Mouse (Mus musculus): ENCODE measurements around the gene Klhl10. TPM values are rescaled to one million over a fixed set of nuclear protein-coding genes. Genes with fewer than 3 reads are reported as not detected.

The Klhl10 gene
- polyA plus RNA-seq, 1 experiment from 2014 or later = 0.84 TPM

- H3K27ac ChIP-seq = no peak overlapping the region
- no peak overlapping the region for H3K4me2 ChIP-seq
- no peak for ATAC-seq (ENCODE audit: low FRiP score)
- peaks cover 29% of the 10 kb centered on the region for H3K4me1 ChIP-seq (replicated peaks)
- H3K9me3 ChIP-seq = no peaks in the 10 kb centered on the region
- H3K36me3 ChIP-seq = peaks cover 4% of the 10 kb centered on the region; the same call in 1 of the 2 replicates
- H3K4me3 ChIP-seq = no peak overlapping the region
- H3K27me3 ChIP-seq = peaks cover 18% of the 10 kb centered on the region
- WGBS = 80% methylated on average over 3 of the region's 3 CpGs
- H3K9ac ChIP-seq = no peak overlapping the region
Observed at GRCm38 (mm10) chr11:100409686-100410085, 32.0 kb upstream of the Klhl10 start.

GRCm38 (mm10) chr11:100411736-100412135 is 30.0 kb upstream of the Klhl10 start:
- ATAC-seq (ENCODE audit: low FRiP score) = no peak
- H3K9me3 ChIP-seq = no peaks in the 10 kb centered on the region
- 87% methylated on average over 11 of the region's 11 CpGs for WGBS
- no peak overlapping the region for H3K9ac ChIP-seq
- H3K36me3 ChIP-seq = peaks cover 4% of the 10 kb centered on the region; the same call in 1 of the 2 replicates
- no peak overlapping the region for H3K4me2 ChIP-seq
- no peak overlapping the region for H3K27ac ChIP-seq
- peaks cover 38% of the 10 kb centered on the region for H3K27me3 ChIP-seq
- peaks cover 40% of the 10 kb centered on the region for H3K4me1 ChIP-seq (replicated peaks)
- no peak overlapping the region for H3K4me3 ChIP-seq

GRCm38 (mm10) chr11:100413541-100413940 is 28.2 kb upstream of the Klhl10 start:
- peak overlapping the region; percentile 65 for H3K4me2 ChIP-seq
- H3K4me3 ChIP-seq = peak overlapping the region; percentile 63
- peaks cover 4% of the 10 kb centered on the region; the same call in 1 of the 2 replicates for H3K36me3 ChIP-seq
- H3K9me3 ChIP-seq = no peaks in the 10 kb centered on the region
- H3K27ac ChIP-seq = no peak overlapping the region
- peaks cover 40% of the 10 kb centered on the region for H3K4me1 ChIP-seq (replicated peaks)
- peaks cover 46% of the 10 kb centered on the region for H3K27me3 ChIP-seq
- 79% methylated on average over 11 of the region's 11 CpGs for WGBS
- peak overlapping the region; percentile 80 for H3K9ac ChIP-seq
- no peak for ATAC-seq (ENCODE audit: low FRiP score)

GRCm38 (mm10) chr11:100414021-100414913 is 27.4 kb upstream of the Klhl10 start, which contains the start of gene P3h4:
TSS of gene P3h4 (minus strand) at chr11:100414836.
- peak; percentile 93 for ATAC-seq (ENCODE audit: low FRiP score)
- Histone ChIP-seq H3K36me3 (peaks cover 4% of the 10 kb centered on the region; the same call in 1 of the 2 replicates), H3K9ac (peak within 1 kb of the TSS; percentile 80), H3K27ac (peak within 1 kb of the TSS; percentile 79), H3K9me3 (no peaks in the 10 kb centered on the region), H3K4me3 (peak within 1 kb of the TSS; percentile 63), H3K27me3 (peaks cover 46% of the 10 kb centered on the region), H3K4me1 (replicated peaks) (peaks cover 40% of the 10 kb centered on the region), H3K4me2 (peak within 1 kb of the TSS; percentile 65)
- 2% methylated on average over 91 of the region's 93 CpGs for WGBS

- H3K4me2 ChIP-seq = peak within 1 kb of the TSS; percentile 65
- peak within 1 kb of the TSS; percentile 79 for H3K27ac ChIP-seq
- H3K4me1 ChIP-seq (replicated peaks) = peaks cover 40% of the 10 kb centered on the region
- H3K27me3 ChIP-seq = peaks cover 46% of the 10 kb centered on the region
- peak; percentile 64 for ATAC-seq (ENCODE audit: low FRiP score)
- 1% methylated on average over 30 of the region's 31 CpGs for WGBS
- peak within 1 kb of the TSS; percentile 63 for H3K4me3 ChIP-seq
- peaks cover 4% of the 10 kb centered on the region; the same call in 1 of the 2 replicates for H3K36me3 ChIP-seq
- peak within 1 kb of the TSS; percentile 80 for H3K9ac ChIP-seq
- H3K9me3 ChIP-seq = no peaks in the 10 kb centered on the region
Observed at GRCm38 (mm10) chr11:100414914-100415822, 26.5 kb upstream of the Klhl10 start, which contains the start of gene Fkbp10. TSS of gene Fkbp10 (plus strand) at chr11:100415697.

GRCm38 (mm10) chr11:100421537-100421936 is 20.2 kb upstream of the Klhl10 start:
- Histone ChIP-seq H3K9ac (no peak overlapping the region), H3K27me3 (peaks cover 9% of the 10 kb centered on the region), H3K27ac (no peak overlapping the region), H3K4me1 (replicated peaks) (peaks cover 3% of the 10 kb centered on the region; the same call in 1 of the 2 replicates), H3K36me3 (no peaks in the 10 kb centered on the region; the same call in 1 of the 2 replicates), H3K4me3 (no peak overlapping the region), H3K4me2 (no peak overlapping the region), H3K9me3 (no peaks in the 10 kb centered on the region)
- 32% methylated on average over 8 of the region's 8 CpGs for WGBS
- no peak for ATAC-seq (ENCODE audit: low FRiP score)

GRCm38 (mm10) chr11:100423836-100424235 is 17.9 kb upstream of the Klhl10 start:
- H3K27ac ChIP-seq = no peak overlapping the region
- no peaks in the 10 kb centered on the region; the same call in 1 of the 2 replicates for H3K36me3 ChIP-seq
- peaks cover 3% of the 10 kb centered on the region; the same call in 1 of the 2 replicates for H3K4me1 ChIP-seq (replicated peaks)
- H3K9me3 ChIP-seq = no peaks in the 10 kb centered on the region
- ATAC-seq (ENCODE audit: low FRiP score) = no peak
- no peaks in the 10 kb centered on the region for H3K27me3 ChIP-seq
- 89% methylated on average over 7 of the region's 7 CpGs for WGBS
- no peak overlapping the region for H3K4me3 ChIP-seq
- H3K9ac ChIP-seq = peak overlapping the region; percentile 24; the same call in 1 of the 2 replicates
- H3K4me2 ChIP-seq = no peak overlapping the region

- 34% methylated on average over 7 of the region's 7 CpGs for WGBS
Observed at GRCm38 (mm10) chr11:100425851-100426250, 15.9 kb upstream of the Klhl10 start.

GRCm38 (mm10) chr11:100426820-100427219 is 14.9 kb upstream of the Klhl10 start:
- peaks cover 3% of the 10 kb centered on the region; the same call in 1 of the 2 replicates for H3K4me1 ChIP-seq (replicated peaks)
- H3K36me3 ChIP-seq = peaks cover 23% of the 10 kb centered on the region
- ATAC-seq (ENCODE audit: low FRiP score) = no peak
- H3K4me2 ChIP-seq = no peak overlapping the region
- H3K27me3 ChIP-seq = no peaks in the 10 kb centered on the region
- H3K9me3 ChIP-seq = no peaks in the 10 kb centered on the region
- no peak overlapping the region for H3K4me3 ChIP-seq
- no peak overlapping the region for H3K9ac ChIP-seq
- H3K27ac ChIP-seq = no peak overlapping the region
- 84% methylated on average over 3 of the region's 3 CpGs for WGBS

More at GRCm38 (mm10) chr11:100425851-100426250, 15.9 kb upstream of the Klhl10 start:
- no peaks in the 10 kb centered on the region for H3K9me3 ChIP-seq
- no peak overlapping the region for H3K4me2 ChIP-seq
- peaks cover 18% of the 10 kb centered on the region for H3K36me3 ChIP-seq
- H3K4me1 ChIP-seq (replicated peaks) = peaks cover 3% of the 10 kb centered on the region; the same call in 1 of the 2 replicates
- no peak overlapping the region for H3K4me3 ChIP-seq
- H3K27me3 ChIP-seq = no peaks in the 10 kb centered on the region
- H3K9ac ChIP-seq = 0 out of 2 replicates have a peak overlapping the region, but pooled peaks have one; percentile 24
- ATAC-seq (ENCODE audit: low FRiP score) = no peak
- no peak overlapping the region for H3K27ac ChIP-seq

- peaks cover 3% of the 10 kb centered on the region; the same call in 1 of the 2 replicates for H3K4me1 ChIP-seq (replicated peaks)
- H3K27ac ChIP-seq = no peak overlapping the region
- no peak overlapping the region for H3K4me3 ChIP-seq
- no peak overlapping the region for H3K9ac ChIP-seq
- ATAC-seq (ENCODE audit: low FRiP score) = no peak
- 69% methylated on average over 9 of the region's 9 CpGs for WGBS
- peaks cover 38% of the 10 kb centered on the region for H3K36me3 ChIP-seq
- no peaks in the 10 kb centered on the region for H3K9me3 ChIP-seq
- no peak overlapping the region for H3K4me2 ChIP-seq
- no peaks in the 10 kb centered on the region for H3K27me3 ChIP-seq
Observed at GRCm38 (mm10) chr11:100428612-100429199, 13.0 kb upstream of the Klhl10 start.

- Histone ChIP-seq H3K27ac (no peak overlapping the region), H3K9me3 (no peaks in the 10 kb centered on the region), H3K4me3 (no peak overlapping the region), H3K4me1 (replicated peaks) (0 out of 2 replicates have a peak, but pooled peaks cover 3% of the 10 kb centered on the region), H3K27me3 (no peaks in the 10 kb centered on the region), H3K9ac (no peak overlapping the region), H3K36me3 (peaks cover 45% of the 10 kb centered on the region), H3K4me2 (no peak overlapping the region)
- no peak for ATAC-seq (ENCODE audit: low FRiP score)
- 93% methylated on average over 7 of the region's 7 CpGs for WGBS
Observed at GRCm38 (mm10) chr11:100430052-100430451, 11.7 kb upstream of the Klhl10 start.

Data from hindbrain, embryonic 13.5 days (tissue).